Mouse (Mus musculus) frontal cortex, postnatal 36 days (tissue): ENCODE measurements around the gene Ubxn10.

Experiments
- DNase-seq, 2 experiments: peaks; one replicate each; pipeline ENCODE4 v3.0.0; 2022; ENCODE audit warnings: low spot score in 2 of 2

Ubxn10 gene

GRCm38 (mm10) chr4:138734105-138734504 lies 2.9 kb downstream of the Ubxn10 start:
- DNase-seq: no peak

DNA sequence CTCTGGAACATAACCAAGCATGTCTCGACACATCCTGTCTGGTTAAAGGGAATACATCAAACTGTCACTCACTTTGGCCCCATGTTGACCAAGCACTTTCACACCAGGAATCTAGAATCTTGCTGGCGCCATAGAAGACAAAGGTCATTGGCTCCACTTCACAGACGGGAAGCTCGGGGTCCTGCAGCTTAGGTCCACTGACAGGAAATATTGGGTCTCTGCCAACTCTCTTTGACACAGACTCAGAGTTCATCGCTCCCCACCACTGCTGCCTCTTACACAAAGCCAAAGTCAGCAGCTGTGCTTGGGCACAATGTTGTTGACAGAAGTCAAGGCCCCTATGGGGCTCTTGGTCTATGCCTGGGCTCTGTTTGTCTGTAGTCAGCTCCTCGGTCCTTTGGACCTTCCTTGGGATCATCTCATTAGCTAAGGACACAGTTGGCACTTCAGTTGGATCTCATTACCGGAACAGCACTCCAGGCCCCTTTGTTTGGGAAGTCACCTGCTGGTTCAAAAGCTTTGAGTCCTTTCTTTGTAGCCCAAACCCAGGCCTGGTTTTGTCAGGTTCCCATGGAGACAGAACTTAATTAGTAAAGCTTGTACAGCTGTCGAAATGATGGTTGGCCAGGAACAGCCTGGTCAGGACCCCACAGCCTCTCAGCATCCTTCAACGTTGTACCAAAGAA lies 7.8 kb downstream of the Ubxn10 start:
- no peak for DNase-seq

GRCm38 (mm10) chr4:138725751-138726150 lies 11.2 kb downstream of the Ubxn10 start:
- no peak for DNase-seq

GRCm38 (mm10) chr4:138725127-138725461 lies 11.9 kb downstream of the Ubxn10 start:
- DNase-seq: no peak

GRCm38 (mm10) chr4:138724354-138725126 lies 12.4 kb downstream of the Ubxn10 start, which contains the start of gene Pla2g2c:
Gene Pla2g2c (plus strand): TSS chr4:138724792.
- DNase-seq: peak in 1 of 2 experiments; percentile 88

- DNase-seq: peak; percentile 79 to 90
Measured at GRCm38 (mm10) chr4:138723493-138724281, 13.3 kb downstream of the Ubxn10 start.

DNA sequence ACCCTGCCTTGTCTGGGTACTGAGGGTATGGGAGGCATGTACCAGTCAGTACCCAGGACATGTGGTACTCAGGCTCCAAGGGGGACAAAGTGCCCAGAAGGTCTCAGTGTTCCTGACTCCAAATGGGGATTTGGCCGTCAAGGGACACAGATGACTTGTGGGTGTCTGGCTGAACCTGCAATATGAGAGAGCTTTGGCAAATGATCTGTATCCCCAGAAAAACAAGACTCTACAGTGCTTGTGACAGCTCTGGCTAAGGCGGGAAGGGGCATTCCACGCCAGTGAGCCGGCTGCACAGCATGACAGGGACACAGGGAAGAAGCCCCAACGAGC lies 17.7 kb downstream of the Ubxn10 start:
- no peak for DNase-seq

DNA sequence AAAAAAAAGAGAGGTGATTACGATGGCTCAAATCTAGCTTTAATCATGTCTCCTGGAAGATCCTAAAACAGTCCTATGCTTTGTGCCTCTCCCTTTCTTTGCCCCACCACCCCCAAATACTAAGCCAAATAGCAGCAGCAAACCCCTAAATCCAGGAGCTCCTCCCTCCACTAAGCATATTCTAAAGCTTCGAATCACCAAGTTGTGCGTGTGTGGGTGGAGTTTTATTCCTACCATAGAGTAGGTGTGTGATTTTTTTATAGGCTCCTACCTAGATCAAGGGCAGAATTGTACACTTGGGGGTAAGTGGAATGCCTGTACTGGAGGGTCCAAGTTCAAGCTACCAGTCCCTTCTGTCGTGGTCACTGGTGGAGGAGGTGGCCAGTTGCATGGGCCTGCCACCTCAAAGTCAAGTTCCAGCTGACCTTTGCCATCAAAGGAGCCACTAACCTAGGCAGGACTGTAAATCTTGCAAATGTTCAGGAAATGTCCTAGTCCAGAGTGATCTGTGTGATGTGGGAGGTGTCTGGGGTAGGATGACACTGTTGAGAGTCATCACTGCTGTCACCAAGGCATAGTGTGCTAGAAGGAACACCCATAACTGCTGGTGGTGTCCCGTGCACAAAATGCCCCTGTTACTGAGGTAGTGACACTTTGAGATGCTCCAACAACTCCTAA lies 18.2 kb downstream of the Ubxn10 start:
- DNase-seq: no peak

DNA sequence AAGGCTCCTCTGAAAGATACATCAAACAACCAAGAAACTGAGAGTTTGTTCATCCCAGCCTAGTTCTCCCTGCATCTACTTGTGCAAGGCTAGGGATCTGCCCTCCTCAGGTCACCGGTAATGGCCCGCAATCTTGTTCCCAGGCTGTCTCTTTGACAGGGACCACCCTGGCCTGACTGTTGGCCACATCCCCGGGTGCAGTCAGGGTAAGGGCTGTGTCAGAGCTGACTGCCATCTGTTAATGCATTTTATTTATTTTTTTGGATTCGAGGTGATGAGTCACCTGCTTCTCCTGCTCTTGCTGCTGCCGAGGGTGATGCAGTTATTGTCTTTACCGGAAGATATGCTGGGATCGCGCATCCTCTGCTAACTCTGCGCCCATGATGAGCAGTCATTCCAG lies 20.3 kb downstream of the Ubxn10 start:
- DNase-seq: no peak

GRCm38 (mm10) chr4:138714186-138714585 lies 22.8 kb downstream of the Ubxn10 start:
- DNase-seq: no peak

GRCm38 (mm10) chr4:138712621-138713020 lies 24.3 kb downstream of the Ubxn10 start:
- DNase-seq: no peak

DNA sequence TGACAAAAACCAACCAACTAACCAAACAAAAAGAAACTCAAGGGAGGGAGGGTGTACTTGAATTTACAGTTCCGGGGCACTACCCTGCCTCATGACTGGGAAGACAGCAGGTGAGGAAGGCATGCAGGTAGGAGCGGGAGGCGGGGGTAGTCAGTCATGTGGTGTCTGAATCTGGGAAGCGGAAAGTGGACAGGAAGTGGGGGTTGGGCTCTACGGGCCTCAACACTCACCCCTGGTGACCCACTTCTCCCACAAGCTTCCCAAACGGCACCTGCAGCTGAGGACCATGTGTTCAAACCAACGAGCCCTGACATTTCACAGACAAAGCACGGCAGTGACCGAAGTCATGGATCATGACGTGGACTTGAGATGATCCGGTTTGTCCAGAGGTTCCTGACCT lies 24.9 kb downstream of the Ubxn10 start:
- no peak for DNase-seq

- no peak for DNase-seq
Measured at GRCm38 (mm10) chr4:138711051-138711820, 25.7 kb downstream of the Ubxn10 start.

- DNase-seq: no peak
Measured at GRCm38 (mm10) chr4:138710633-138711032, 26.3 kb downstream of the Ubxn10 start.

DNA sequence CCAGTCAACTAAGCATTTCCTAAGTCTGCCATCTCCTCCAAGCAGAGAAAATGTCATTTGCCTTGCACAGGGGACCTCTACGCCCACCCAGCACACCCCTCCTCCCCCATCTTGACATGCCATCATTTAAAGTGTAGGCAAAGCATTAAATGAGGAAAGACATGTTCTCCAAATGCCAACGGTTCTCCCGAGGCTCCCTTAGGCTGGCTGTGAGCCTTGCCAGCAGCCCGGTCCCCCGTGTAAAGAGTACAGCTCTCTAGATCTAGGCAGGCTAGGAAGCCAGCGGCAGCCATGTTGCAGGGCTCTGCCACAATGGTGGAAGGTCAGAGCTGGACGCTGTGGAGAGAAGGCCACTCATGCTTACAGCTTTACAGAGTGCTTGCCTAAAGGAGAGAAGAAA lies 27.0 kb downstream of the Ubxn10 start:
- DNase-seq: no peak

DNA sequence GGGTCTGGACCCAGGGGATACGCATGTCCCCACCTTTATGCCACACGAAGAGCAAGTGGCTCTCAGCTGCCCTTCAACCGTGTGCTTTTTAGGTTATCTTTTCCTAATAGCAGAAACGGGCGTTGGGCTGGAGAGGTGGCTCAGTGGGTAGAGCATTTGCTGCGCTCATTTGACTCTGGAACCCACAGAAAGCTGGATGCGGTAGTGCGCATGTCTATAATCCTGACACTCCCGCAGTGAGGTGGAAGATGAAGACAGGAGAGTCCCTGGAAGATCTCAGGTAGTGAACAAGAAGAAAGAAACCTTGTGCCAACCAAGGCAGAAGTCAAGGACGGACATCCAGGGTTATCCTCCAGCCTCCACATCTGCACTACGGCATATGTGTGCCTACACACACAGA lies 27.7 kb downstream of the Ubxn10 start:
- no peak for DNase-seq

- no peak for DNase-seq
Measured at GRCm38 (mm10) chr4:138708636-138709035, 28.3 kb downstream of the Ubxn10 start.

GRCm38 (mm10) chr4:138706620-138707019 lies 30.3 kb downstream of the Ubxn10 start:
- no peak for DNase-seq

DNA sequence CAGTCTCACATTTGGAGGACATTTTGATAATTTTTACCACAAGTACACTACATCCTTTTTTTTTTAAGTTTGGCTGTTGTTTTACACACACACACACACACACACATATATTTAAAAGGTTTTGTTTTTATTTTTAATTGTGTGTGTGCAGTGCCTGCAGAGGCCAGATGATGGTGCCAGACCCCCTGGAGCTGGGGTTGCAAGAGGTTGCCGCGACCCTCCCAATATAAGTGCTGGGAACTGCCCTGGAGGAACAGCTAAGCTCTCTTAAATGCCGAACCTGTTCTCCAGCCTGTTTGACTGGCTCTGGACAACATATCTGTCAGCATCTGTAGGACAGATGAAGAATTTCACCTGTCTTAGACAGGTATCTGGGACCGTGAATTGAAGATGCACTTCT lies 32.8 kb downstream of the Ubxn10 start:
- DNase-seq: no peak

DNA sequence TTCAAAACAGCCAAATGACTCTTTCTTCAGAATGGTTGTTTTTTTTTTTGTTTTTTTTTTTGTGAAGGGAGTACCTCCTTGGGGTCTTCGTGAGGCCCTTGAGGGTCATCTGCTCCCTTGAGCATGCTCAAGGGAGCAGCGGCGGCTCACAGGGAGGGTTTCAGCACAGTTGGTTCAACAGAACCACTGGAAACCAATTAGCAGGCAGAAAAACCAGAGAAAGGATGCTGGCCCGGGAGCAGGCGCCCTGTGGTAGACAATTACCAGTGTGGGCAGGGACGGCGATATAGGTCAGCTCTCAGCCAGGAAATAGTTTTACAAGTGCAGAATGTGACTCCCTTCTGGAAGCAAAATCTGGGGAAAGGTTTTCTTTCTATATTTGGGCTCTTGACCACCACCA lies 33.4 kb downstream of the Ubxn10 start:
- no peak for DNase-seq

GRCm38 (mm10) chr4:138702528-138702927 lies 34.4 kb downstream of the Ubxn10 start:
- no peak for DNase-seq
